Mouse (Mus musculus): Measurements from ENCODE around the gene Reep3.

The Reep3 gene

DNA sequence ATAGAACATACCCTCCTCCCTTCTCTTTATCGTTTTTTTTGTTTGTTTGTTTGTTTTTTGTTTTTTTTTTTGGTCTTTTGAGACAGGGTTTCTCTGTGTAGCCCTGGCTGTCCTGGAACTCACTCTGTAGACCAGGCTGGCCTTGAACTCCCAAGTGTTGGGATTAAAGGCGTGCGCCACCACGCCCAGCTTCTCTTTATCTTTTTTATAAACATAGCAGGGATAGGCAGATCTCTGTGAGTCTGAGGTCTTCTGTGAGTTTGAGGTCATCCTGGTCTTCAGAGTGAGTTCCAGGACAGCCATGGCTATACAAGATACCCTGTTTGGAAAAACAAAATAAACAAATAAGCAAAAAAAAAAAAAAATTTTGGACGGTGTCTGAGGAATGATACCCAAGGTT is 127.7 kb downstream of the Reep3 start:
- in situ Hi-C loops (cut with MboI; ENCODE audit: low pct_unique_long_range_greater_than_20kb in 1 of 2, low sequenced_read_pairs in 2 of 2, unreplicated experiment in 1 of 2) = no loop called here

DNA sequence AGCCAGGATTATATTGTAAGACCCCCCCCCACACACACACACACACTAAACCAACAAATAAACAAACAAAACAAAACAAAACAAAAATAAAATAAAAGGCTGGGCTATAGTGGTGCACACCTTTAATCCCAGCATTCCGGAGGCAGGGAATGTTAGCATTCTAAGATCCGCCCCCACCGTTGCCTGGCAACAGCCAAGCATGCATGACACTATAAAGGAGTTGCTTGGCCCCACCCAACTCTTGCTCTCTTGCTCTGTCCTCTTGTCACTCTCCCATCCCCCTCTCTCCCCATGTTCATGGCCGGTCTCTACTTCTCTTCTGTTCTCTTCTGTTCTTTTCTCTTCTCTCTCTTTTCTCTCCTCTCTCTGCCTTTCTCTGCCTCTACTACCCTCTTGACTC is 128.2 kb downstream of the Reep3 start:
- in situ Hi-C loops (cut with MboI; ENCODE audit: low pct_unique_long_range_greater_than_20kb in 1 of 2, low sequenced_read_pairs in 2 of 2, unreplicated experiment in 1 of 2) = no loop called here

DNA sequence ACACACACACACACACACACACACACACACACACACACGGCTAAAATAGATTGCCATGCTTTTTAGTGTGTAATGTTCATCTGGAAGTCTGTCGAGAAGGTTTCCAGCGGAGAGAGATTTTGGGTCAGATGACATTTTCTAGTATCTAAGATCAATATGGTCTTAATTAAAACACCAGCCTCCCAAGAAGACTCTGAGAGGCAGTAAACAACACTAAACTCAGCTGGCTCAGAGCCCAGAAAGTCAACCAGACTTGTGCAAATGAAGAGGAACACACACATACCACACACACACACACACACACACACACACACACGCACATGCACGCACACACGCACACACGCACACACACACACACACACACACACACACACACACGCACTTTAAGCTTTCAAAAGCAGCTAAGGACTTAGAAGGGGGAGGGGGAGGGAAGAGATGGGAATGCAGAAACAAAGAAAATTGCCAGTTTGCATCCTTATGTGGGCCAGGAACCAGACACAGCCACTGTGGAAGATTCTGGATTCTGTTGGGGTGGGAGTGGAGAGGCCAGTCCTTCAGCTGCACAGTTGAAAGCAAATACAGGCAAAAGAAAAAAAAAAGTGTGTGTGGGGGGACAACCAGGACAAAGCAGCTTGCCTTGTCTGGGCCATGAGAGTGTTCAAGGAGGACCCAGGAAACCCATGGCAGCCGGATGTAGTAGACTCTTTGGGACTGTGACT is 130.2 kb downstream of the Reep3 start:
- in situ Hi-C loops (cut with MboI; ENCODE audit: low pct_unique_long_range_greater_than_20kb in 1 of 2, low sequenced_read_pairs in 2 of 2, unreplicated experiment in 1 of 2) = no loop called here

DNA sequence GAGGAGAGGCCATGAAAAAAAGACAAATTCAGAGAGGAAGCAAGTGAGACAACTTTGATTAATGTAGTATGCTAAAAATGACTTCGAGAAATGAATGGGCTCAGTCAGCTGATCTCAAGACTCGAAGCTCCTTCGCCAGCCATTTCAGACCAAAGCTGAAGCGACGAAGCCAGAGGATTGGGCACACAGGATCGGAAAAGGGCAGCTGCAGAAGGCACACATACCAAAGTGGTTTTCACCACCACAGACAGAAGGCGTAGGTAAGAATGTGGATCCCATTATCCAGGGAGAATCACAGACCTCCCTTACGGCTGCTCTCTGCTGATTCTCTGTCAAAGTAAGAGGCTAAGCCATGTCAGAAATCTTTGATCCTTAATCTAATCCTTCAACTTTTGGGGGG is 136.6 kb downstream of the Reep3 start:
- in situ Hi-C loops (cut with MboI; ENCODE audit: low pct_unique_long_range_greater_than_20kb in 1 of 2, low sequenced_read_pairs in 2 of 2, unreplicated experiment in 1 of 2) = no loop called here

All from mouse embryonic stem cell (cell line).